Mouse (Mus musculus): Measurements from ENCODE around the gene Rtp4. TPM values are rescaled to one million over a fixed set of nuclear protein-coding genes. Genes with fewer than 3 reads are reported as not detected.

Rtp4 gene
- polyA plus RNA-seq, 1 experiment from 2014 or later = 4.6 TPM

DNA sequence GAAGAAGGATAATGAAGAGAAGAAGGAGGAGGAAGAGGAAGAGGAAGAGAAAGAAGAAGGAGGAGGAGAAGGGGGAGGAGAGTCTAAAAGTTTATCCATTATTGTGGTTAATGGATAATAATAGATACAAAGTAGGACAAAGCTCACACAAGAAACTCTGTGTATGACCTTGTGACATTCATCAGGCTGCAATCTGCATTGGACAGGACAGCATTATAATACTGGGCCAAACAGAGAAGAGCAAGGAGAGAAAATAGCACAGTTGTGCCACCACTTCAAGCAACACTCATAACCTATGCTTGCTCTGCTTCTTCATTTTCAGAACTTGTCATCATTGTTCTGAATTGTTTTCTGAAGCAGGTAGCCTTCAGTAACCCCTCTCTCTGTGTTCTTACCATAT, 72.4 kb downstream of the Rtp4 start:
- no peak overlapping the region for H3K4me3 ChIP-seq (replicated peaks; ENCODE audit: low read length)
- 0 out of 2 replicates have a peak, but pooled peaks cover 5% of the 10 kb centered on the region for H3K4me1 ChIP-seq (replicated peaks; ENCODE audit: control insufficient read depth, insufficient read depth, low read length)
- H3K27me3 ChIP-seq (ENCODE audit: control insufficient read depth, insufficient read depth, low read length) = no peaks in the 10 kb centered on the region
- no peak overlapping the region for H3K9ac ChIP-seq
- no peak overlapping the region for H3K4me2 ChIP-seq (replicated peaks)
- no peaks in the 10 kb centered on the region for H3K36me3 ChIP-seq (replicated peaks; ENCODE audit: control insufficient read depth, insufficient read depth)
- DNase-seq (ENCODE audit: low spot score) (no peak), ATAC-seq (ENCODE audit: low FRiP score) (no peak)
- peaks cover 8% of the 10 kb centered on the region; the same call in 1 of the 2 replicates for H3K9me3 ChIP-seq (ENCODE audit: control insufficient read depth, low read length)
- H3K27ac ChIP-seq = no peak overlapping the region

DNA sequence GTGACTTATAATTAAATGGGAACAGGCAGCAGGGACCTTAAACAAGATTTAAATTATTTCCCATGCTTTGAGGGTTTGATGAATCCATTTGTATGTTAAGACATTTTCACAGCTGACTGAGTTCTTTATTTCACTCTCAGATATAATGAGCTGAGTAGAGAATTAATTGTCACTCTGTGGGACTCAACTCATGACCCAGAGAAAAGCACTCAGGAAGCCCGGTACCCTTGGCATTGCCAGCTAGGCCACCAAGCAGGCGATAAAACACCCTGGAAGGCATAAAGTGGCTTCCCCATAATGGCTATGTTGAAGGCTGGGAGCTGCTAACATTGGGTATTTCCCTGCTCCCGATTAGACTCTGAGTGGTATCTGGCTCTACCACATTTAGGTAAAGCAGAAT, 76.6 kb downstream of the Rtp4 start:
- Histone ChIP-seq H3K4me3 (replicated peaks; ENCODE audit: low read length) (no peak overlapping the region), H3K36me3 (replicated peaks; ENCODE audit: control insufficient read depth, insufficient read depth) (no peaks in the 10 kb centered on the region), H3K9me3 (ENCODE audit: control insufficient read depth, low read length) (no peaks in the 10 kb centered on the region), H3K27me3 (ENCODE audit: control insufficient read depth, insufficient read depth, low read length) (no peaks in the 10 kb centered on the region), H3K9ac (no peak overlapping the region), H3K4me2 (replicated peaks) (no peak overlapping the region), H3K27ac (no peak overlapping the region), H3K4me1 (replicated peaks; ENCODE audit: control insufficient read depth, insufficient read depth, low read length) (0 out of 2 replicates have a peak, but pooled peaks cover 5% of the 10 kb centered on the region)
- 47% methylated on average over 3 of the region's 3 CpGs for WGBS
- ATAC-seq (ENCODE audit: low FRiP score) (no peak), DNase-seq (ENCODE audit: low spot score) (no peak)

DNA sequence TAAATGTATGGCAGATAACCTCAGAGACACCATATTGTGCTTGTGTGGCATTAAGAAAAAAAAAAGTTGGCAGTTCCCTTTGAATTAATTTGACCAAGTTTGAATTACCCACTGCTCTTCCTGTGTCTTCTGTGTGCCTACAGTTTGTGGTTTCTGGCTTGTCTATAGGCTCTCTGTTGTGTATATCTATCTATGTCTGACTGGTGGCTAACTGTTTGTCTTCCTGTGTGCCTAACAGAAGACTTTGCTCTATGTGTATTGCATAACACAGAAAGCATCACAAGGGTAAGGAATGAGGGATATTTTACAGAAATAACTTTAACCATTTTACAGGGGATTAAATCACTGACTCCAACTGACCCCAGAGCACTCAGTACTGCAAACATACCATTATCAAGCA, 77.9 kb downstream of the Rtp4 start:
- Histone ChIP-seq H3K9ac (no peak overlapping the region), H3K4me2 (replicated peaks) (no peak overlapping the region), H3K4me1 (replicated peaks; ENCODE audit: control insufficient read depth, insufficient read depth, low read length) (0 out of 2 replicates have a peak, but pooled peaks cover 5% of the 10 kb centered on the region), H3K27me3 (ENCODE audit: control insufficient read depth, insufficient read depth, low read length) (no peaks in the 10 kb centered on the region), H3K4me3 (replicated peaks; ENCODE audit: low read length) (no peak overlapping the region), H3K9me3 (ENCODE audit: control insufficient read depth, low read length) (no peaks in the 10 kb centered on the region), H3K36me3 (replicated peaks; ENCODE audit: control insufficient read depth, insufficient read depth) (no peaks in the 10 kb centered on the region), H3K27ac (no peak overlapping the region)
- ATAC-seq (ENCODE audit: low FRiP score) (no peak), DNase-seq (ENCODE audit: low spot score) (no peak)

DNA sequence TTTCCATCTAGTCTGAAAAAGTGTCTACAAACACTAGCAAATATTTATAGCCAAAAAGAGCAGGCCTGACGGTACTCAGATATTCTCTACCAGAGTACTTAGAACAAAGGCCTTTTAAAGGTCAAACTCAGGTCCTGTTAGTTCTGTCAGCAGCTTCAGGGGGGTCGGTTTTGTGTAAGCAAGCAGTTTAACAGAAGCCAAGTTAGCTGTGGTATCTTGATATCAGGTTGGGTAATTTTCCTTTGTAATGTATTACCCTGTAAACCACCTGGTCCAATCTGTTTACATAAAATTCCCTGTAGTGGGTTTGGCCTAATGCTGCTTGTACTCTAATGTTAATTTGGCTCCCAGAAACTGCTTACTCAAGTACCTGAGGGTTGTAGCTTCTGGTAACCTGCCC, 86.1 kb downstream of the Rtp4 start:
- Histone ChIP-seq H3K4me2 (replicated peaks) (no peak overlapping the region), H3K36me3 (replicated peaks; ENCODE audit: control insufficient read depth, insufficient read depth) (no peaks in the 10 kb centered on the region), H3K27me3 (ENCODE audit: control insufficient read depth, insufficient read depth, low read length) (no peaks in the 10 kb centered on the region), H3K4me1 (replicated peaks; ENCODE audit: control insufficient read depth, insufficient read depth, low read length) (no peaks in the 10 kb centered on the region), H3K9me3 (ENCODE audit: control insufficient read depth, low read length) (no peaks in the 10 kb centered on the region), H3K27ac (no peak overlapping the region), H3K4me3 (replicated peaks; ENCODE audit: low read length) (no peak overlapping the region), H3K9ac (no peak overlapping the region)
- WGBS = 90% methylated on average over 2 of the region's 2 CpGs
- no peak for DNase-seq (ENCODE audit: low spot score)
- ATAC-seq (ENCODE audit: low FRiP score) = no peak

DNA sequence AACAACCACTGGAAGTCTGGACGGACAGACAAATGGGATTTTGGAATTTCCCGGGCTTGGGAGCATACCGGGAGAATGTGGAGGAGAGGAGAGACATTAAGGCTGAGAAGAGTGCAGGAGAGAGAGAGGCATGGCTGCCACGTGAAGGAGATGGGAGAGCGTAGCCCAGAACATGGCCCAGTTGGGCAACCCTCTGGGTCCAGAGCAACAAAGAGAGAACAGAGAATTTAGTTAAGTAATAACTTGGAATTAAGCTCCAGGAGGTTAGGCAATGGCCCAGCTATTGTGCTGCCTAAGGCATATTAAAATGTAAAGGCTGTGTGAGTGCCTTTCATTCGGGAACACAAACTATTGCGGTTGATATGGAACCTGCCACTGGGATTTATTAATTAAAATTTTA, 86.6 kb downstream of the Rtp4 start:
- WGBS = 91% methylated on average over 7 of the region's 7 CpGs
- no peaks in the 10 kb centered on the region for H3K4me1 ChIP-seq (replicated peaks; ENCODE audit: control insufficient read depth, insufficient read depth, low read length)
- no peak overlapping the region for H3K27ac ChIP-seq
- H3K4me2 ChIP-seq (replicated peaks) = no peak overlapping the region
- DNase-seq (ENCODE audit: low spot score) = no peak
- H3K9me3 ChIP-seq (ENCODE audit: control insufficient read depth, low read length) = no peaks in the 10 kb centered on the region
- H3K27me3 ChIP-seq (ENCODE audit: control insufficient read depth, insufficient read depth, low read length) = no peaks in the 10 kb centered on the region
- no peak overlapping the region for H3K4me3 ChIP-seq (replicated peaks; ENCODE audit: low read length)
- no peaks in the 10 kb centered on the region for H3K36me3 ChIP-seq (replicated peaks; ENCODE audit: control insufficient read depth, insufficient read depth)
- no peak overlapping the region for H3K9ac ChIP-seq
- no peak for ATAC-seq (ENCODE audit: low FRiP score)

DNA sequence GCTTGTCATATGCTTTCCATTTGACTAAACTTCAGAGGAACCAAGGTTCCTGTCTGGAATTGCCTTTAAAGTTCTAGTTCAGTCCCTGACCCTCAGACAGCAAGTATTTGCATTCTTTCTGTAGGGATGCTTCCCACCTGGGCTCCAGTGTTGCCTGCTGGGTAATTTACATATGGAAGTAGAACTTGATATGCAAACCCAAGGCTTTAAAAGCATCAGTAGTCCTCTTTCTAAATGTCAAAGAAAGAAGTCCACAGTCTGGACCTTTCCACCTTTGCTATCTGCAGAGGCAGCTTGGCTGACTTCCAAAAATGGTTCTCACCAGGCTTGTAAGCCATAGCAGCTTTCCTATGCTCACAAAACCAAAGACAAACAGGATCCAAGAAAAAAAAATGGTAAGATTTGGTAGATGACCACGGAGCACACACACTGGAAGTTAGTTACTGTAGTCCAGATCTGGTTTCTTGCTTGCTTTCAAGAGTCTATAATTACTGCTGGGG, 87.9 kb downstream of the Rtp4 start:
- Histone ChIP-seq H3K27me3 (ENCODE audit: control insufficient read depth, insufficient read depth, low read length) (no peaks in the 10 kb centered on the region), H3K36me3 (replicated peaks; ENCODE audit: control insufficient read depth, insufficient read depth) (no peaks in the 10 kb centered on the region), H3K4me3 (replicated peaks; ENCODE audit: low read length) (no peak overlapping the region), H3K4me2 (replicated peaks) (no peak overlapping the region), H3K9me3 (ENCODE audit: control insufficient read depth, low read length) (no peaks in the 10 kb centered on the region), H3K4me1 (replicated peaks; ENCODE audit: control insufficient read depth, insufficient read depth, low read length) (no peaks in the 10 kb centered on the region), H3K27ac (no peak overlapping the region), H3K9ac (no peak overlapping the region)
- ATAC-seq (ENCODE audit: low FRiP score) = no peak
- DNase-seq (ENCODE audit: low spot score) = no peak
- WGBS = 50% methylated on average over 1 of the region's 1 CpGs

DNA sequence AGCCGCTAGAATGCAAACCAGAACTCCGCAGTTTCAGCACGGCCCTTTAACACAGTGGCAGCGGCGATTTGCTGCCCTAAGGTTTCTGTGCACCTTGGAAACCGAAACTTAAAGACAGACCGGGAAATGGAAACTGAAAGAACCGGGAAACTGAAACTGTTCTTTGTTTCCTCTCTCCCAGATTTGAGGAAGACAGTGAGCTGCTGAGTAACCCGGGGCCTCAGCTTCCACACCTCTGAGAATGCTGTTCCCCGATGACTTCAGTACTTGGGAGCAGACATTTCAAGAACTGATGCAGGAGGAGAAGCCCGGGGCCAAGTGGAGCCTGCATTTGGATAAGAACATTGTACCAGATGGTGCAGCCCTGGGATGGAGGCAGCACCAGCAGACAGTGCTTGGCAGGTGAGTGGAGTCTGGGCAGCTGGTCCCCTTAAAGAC, 89.7 kb downstream of the Rtp4 start:
- no peaks in the 10 kb centered on the region for H3K9me3 ChIP-seq (ENCODE audit: control insufficient read depth, low read length)
- H3K4me1 ChIP-seq (replicated peaks; ENCODE audit: control insufficient read depth, insufficient read depth, low read length) = no peaks in the 10 kb centered on the region
- H3K4me3 ChIP-seq (replicated peaks; ENCODE audit: low read length) = no peak overlapping the region
- 38% methylated on average over 11 of the region's 11 CpGs for WGBS
- no peak for ATAC-seq (ENCODE audit: low FRiP score)
- H3K36me3 ChIP-seq (replicated peaks; ENCODE audit: control insufficient read depth, insufficient read depth) = no peaks in the 10 kb centered on the region
- no peak overlapping the region for H3K27ac ChIP-seq
- no peaks in the 10 kb centered on the region for H3K27me3 ChIP-seq (ENCODE audit: control insufficient read depth, insufficient read depth, low read length)
- H3K9ac ChIP-seq = 0 out of 2 replicates have a peak overlapping the region, but pooled peaks have one; percentile 21
- no peak for DNase-seq (ENCODE audit: low spot score)
- H3K4me2 ChIP-seq (replicated peaks) = peak overlapping the region; percentile 32

DNA sequence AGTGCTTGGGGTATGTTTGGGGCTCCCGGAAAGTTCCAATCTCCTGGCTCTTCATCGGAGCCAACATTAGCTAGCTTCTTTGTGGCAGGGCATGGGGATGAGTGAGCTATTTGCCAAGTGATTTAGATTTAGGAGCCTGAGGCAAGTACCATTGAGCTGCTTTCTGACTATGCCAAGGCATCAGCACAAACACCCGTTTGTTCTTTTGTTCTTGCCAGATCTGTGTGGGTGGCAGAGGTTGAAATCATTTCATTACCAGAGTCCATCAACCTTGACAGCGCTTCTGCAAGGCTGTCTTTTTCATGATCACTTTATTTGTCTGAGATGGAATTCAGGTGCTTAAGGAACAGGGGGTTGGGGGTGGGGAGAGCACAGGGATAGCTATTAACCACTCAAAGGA, 104.1 kb downstream of the Rtp4 start:
- H3K9ac ChIP-seq = no peak overlapping the region
- DNase-seq (ENCODE audit: low spot score) (peak; percentile 27), ATAC-seq (ENCODE audit: low FRiP score) (peak; percentile 55; the same call in 1 of the 2 replicates)
- no peaks in the 10 kb centered on the region for H3K9me3 ChIP-seq (ENCODE audit: control insufficient read depth, low read length)
- H3K4me3 ChIP-seq (replicated peaks; ENCODE audit: low read length) = no peak overlapping the region
- H3K36me3 ChIP-seq (replicated peaks; ENCODE audit: control insufficient read depth, insufficient read depth) = no peaks in the 10 kb centered on the region
- 50% methylated on average over 4 of the region's 4 CpGs for WGBS
- no peak overlapping the region for H3K27ac ChIP-seq
- H3K4me2 ChIP-seq (replicated peaks) = no peak overlapping the region
- no peaks in the 10 kb centered on the region for H3K27me3 ChIP-seq (ENCODE audit: control insufficient read depth, insufficient read depth, low read length)
- peaks cover 8% of the 10 kb centered on the region; the same call in 1 of the 2 replicates for H3K4me1 ChIP-seq (replicated peaks; ENCODE audit: control insufficient read depth, insufficient read depth, low read length)

DNA sequence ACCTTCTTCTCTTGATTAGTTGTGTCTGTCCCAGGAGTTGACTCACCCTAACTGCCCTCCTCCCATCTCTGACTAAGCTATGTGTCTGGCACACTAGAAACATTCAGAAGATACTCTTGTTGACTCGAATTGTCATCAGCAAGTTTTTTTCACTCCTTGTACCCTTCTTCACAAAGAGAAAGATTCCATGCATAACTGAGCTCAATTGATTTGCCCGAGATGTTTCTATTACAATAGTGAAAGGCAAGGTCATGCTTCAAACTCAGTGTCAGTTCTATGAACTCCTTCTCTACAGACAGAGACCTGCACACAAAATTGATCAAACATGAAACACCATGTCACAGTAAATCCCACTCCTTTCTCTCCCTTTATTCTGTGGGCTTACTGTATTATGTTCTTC, 111.4 kb downstream of the Rtp4 start:
- Histone ChIP-seq H3K27ac (no peak overlapping the region), H3K4me1 (replicated peaks; ENCODE audit: control insufficient read depth, insufficient read depth, low read length) (no peaks in the 10 kb centered on the region), H3K4me3 (replicated peaks; ENCODE audit: low read length) (no peak overlapping the region), H3K36me3 (replicated peaks; ENCODE audit: control insufficient read depth, insufficient read depth) (no peaks in the 10 kb centered on the region), H3K9ac (no peak overlapping the region), H3K27me3 (ENCODE audit: control insufficient read depth, insufficient read depth, low read length) (no peaks in the 10 kb centered on the region), H3K9me3 (ENCODE audit: control insufficient read depth, low read length) (no peaks in the 10 kb centered on the region), H3K4me2 (replicated peaks) (no peak overlapping the region)
- no peak for ATAC-seq (ENCODE audit: low FRiP score)
- DNase-seq (ENCODE audit: low spot score) = no peak
- WGBS = 58% methylated on average over 2 of the region's 2 CpGs

DNA sequence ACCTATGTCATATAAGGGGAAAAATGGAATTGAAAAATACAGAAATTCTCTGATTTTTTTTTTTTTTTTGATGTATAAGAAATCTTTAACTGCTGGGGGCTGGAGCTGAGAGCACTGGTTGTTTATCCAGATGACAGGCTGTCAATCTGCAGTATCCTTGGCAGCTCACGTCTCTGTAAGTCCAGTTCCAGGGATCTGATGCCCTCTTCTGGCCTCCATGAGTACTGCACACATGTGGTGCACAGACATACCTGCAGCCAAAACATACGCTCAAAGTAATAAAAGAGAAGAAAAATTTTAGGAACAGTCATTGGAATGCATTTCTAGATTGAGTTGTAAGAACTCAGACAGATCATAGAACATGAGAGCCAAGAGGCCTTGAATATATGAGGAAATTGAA, 112.6 kb downstream of the Rtp4 start:
- ATAC-seq (ENCODE audit: low FRiP score) (no peak), DNase-seq (ENCODE audit: low spot score) (no peak)
- H3K9me3 ChIP-seq (ENCODE audit: control insufficient read depth, low read length) = no peaks in the 10 kb centered on the region
- H3K4me2 ChIP-seq (replicated peaks) = no peak overlapping the region
- no peak overlapping the region for H3K4me3 ChIP-seq (replicated peaks; ENCODE audit: low read length)
- H3K27ac ChIP-seq = no peak overlapping the region
- no peak overlapping the region for H3K9ac ChIP-seq
- no peaks in the 10 kb centered on the region for H3K36me3 ChIP-seq (replicated peaks; ENCODE audit: control insufficient read depth, insufficient read depth)
- H3K27me3 ChIP-seq (ENCODE audit: control insufficient read depth, insufficient read depth, low read length) = no peaks in the 10 kb centered on the region
- 70% methylated on average over 2 of the region's 2 CpGs for WGBS
- no peaks in the 10 kb centered on the region for H3K4me1 ChIP-seq (replicated peaks; ENCODE audit: control insufficient read depth, insufficient read depth, low read length)

Measured in hindbrain, embryonic 14.5 days (tissue).